Mouse (Mus musculus): Measurements from ENCODE around the gene Zic5.

- TF ChIP-seq POLR2A (IDR thresholded peaks at IDR 0.05; ENCODE audit: insufficient read depth, low read depth, low read length) (no peak), CTCF (IDR thresholded peaks at IDR 0.05) (no peak)
Observed at GRCm38 (mm10) chr14:122455562-122455958, 9.9 kb downstream of the Zic5 start.

Measured in heart, adult 2 months (tissue).